ENCODE assay signal across 8 mouse cellular contexts in genomic region chr4:148900295-148901211, GRCm38 (mm10).
DNase-seq lines count a peak whose midpoint lies in the region; ATAC-seq and TF ChIP-seq lines count a peak whose summit lies in the region.

No protein-coding gene starts in this region.

- H3K27ac ChIP-seq in hindbrain, postnatal 0 days = no peak overlapping the region
- no peak overlapping the region for H3K27ac ChIP-seq in limb, embryonic 14.5 days (replicated peaks; ENCODE audit: low read depth, low read length)
- H3K27ac ChIP-seq in midbrain, embryonic 15.5 days = peak overlapping the region; percentile 29; the same call in 1 of the 2 replicates

- 0 out of 2 replicates have a peak, but pooled peaks cover 4% of the 10 kb centered on the region for H3K4me1 ChIP-seq in hindbrain, postnatal 0 days (ENCODE audit: insufficient read depth, low read length)
- H3K4me1 ChIP-seq in limb, embryonic 14.5 days (ENCODE audit: control insufficient read depth, insufficient read depth, low read length) = peaks cover 9% of the 10 kb centered on the region
- peaks cover 15% of the 10 kb centered on the region for H3K4me1 ChIP-seq in midbrain, embryonic 15.5 days

- peak overlapping the region; percentile 68 for H3K4me3 ChIP-seq in hindbrain, postnatal 0 days (ENCODE audit: low read length)
- H3K4me3 ChIP-seq in limb, embryonic 14.5 days (replicated peaks; ENCODE audit: low read length) = peak overlapping the region; percentile 62
- H3K4me3 ChIP-seq in midbrain, embryonic 15.5 days = peak overlapping the region; percentile 72

- peaks cover 45% of the 10 kb centered on the region for H3K27me3 ChIP-seq in hindbrain, postnatal 0 days (ENCODE audit: insufficient read depth, low read length)
- peaks cover 44% of the 10 kb centered on the region for H3K27me3 ChIP-seq in limb, embryonic 14.5 days (ENCODE audit: control insufficient read depth, insufficient read depth, low read length)
- peaks cover 56% of the 10 kb centered on the region for H3K27me3 ChIP-seq in midbrain, embryonic 15.5 days (replicated peaks)

- no peak for TF ChIP-seq POLR2A in limb, embryonic 14.5 days (IDR thresholded peaks at IDR 0.05; ENCODE audit: borderline replicate concordance, extremely low read depth, insufficient read depth, insufficient read length)

- H3K4me2 ChIP-seq in hindbrain, postnatal 0 days (ENCODE audit: low read depth, low read length) = peak overlapping the region; percentile 100
- H3K4me2 ChIP-seq in limb, embryonic 14.5 days (replicated peaks; ENCODE audit: low read depth, low read length, severe bottlenecking) = peak overlapping the region; percentile 98
- H3K4me2 ChIP-seq in midbrain, embryonic 15.5 days = peak overlapping the region; percentile 99

- ATAC-seq in hindbrain, postnatal 0 days = peak; percentile 71
- ATAC-seq in limb, embryonic 14.5 days (ENCODE audit: low FRiP score, low read depth) = peak; percentile 66
- ATAC-seq in midbrain, embryonic 15.5 days (replicated peaks) = peak; percentile 82

- no peaks in the 10 kb centered on the region for H3K9me3 ChIP-seq in hindbrain, postnatal 0 days (ENCODE audit: low read length)
- no peaks in the 10 kb centered on the region for H3K9me3 ChIP-seq in limb, embryonic 14.5 days (ENCODE audit: control insufficient read depth, low read length)
- H3K9me3 ChIP-seq in midbrain, embryonic 15.5 days = no peaks in the 10 kb centered on the region

- no peaks in the 10 kb centered on the region for H3K36me3 ChIP-seq in hindbrain, postnatal 0 days (ENCODE audit: insufficient read depth, low read length)
- no peaks in the 10 kb centered on the region for H3K36me3 ChIP-seq in limb, embryonic 14.5 days (ENCODE audit: control insufficient read depth, insufficient read depth, low read length)
- H3K36me3 ChIP-seq in midbrain, embryonic 15.5 days (replicated peaks) = no peaks in the 10 kb centered on the region

- TF ChIP-seq CTCF in hindbrain, postnatal 0 days (IDR thresholded peaks at IDR 0.05; ENCODE audit: low read depth) = no peak

- peak overlapping the region; percentile 54 for H3K9ac ChIP-seq in hindbrain, postnatal 0 days (replicated peaks; ENCODE audit: low read length)
- H3K9ac ChIP-seq in limb, embryonic 14.5 days (ENCODE audit: low read depth, low read length, severe bottlenecking) = peak overlapping the region; percentile 48
- peak overlapping the region; percentile 37 for H3K9ac ChIP-seq in midbrain, embryonic 15.5 days

- DNase-seq in WW6 (ENCODE audit: low read depth, low spot score) = peak; percentile 79
- DNase-seq in cerebellum, adult 9-10 months = peak; percentile 68
- DNase-seq in gastrocnemius, adult 8-10 months (ENCODE audit: low spot score in 2 of 2) = peak; percentile 48 to 71
- peak; percentile 87 for DNase-seq in hindbrain, postnatal 0 days (ENCODE audit: low spot score)
- DNase-seq in limb, embryonic 14.5 days (ENCODE audit: low spot score) = peak; percentile 71
- peak; percentile 44 to 81 for DNase-seq in spleen, postnatal 10 days (ENCODE audit: low spot score in 2 of 2)
- DNase-seq in MN1 (ENCODE audit: low spot score) = no peak

- 1% methylated on average over 77 of the region's 123 CpGs for WGBS in hindbrain, postnatal 0 days
- WGBS in limb, embryonic 14.5 days = under 1% methylated on average over 77 of the region's 123 CpGs
- under 1% methylated on average over 105 of the region's 123 CpGs for WGBS in midbrain, embryonic 15.5 days
